Mouse (Mus musculus): ENCODE measurements at regions not wholly inside any gene's neighbourhood (a gene's known extent, or its start where the extent isn't known, plus 50 kb on each side); places are given as distances from the start of the nearest gene placed in this dataset.

GRCm38 (mm10) chr13:63701199-63702175 is 113.6 kb upstream of the Ercc6l2 start:
- 30% methylated on average over 9 of the region's 9 CpGs for WGBS
- Histone ChIP-seq H3K9ac (no peak overlapping the region), H3K27me3 (no peaks in the 10 kb centered on the region), H3K9me3 (replicated peaks) (no peaks in the 10 kb centered on the region), H3K4me2 (no peak overlapping the region), H3K4me3 (replicated peaks) (no peak overlapping the region), H3K36me3 (no peaks in the 10 kb centered on the region), H3K4me1 (peaks cover 10% of the 10 kb centered on the region), H3K27ac (peak overlapping the region; percentile 41; the same call in 1 of the 2 replicates)
- peak; percentile 49; the same call in 1 of the 2 replicates for ATAC-seq (replicated peaks; ENCODE audit: low FRiP score)

DNA sequence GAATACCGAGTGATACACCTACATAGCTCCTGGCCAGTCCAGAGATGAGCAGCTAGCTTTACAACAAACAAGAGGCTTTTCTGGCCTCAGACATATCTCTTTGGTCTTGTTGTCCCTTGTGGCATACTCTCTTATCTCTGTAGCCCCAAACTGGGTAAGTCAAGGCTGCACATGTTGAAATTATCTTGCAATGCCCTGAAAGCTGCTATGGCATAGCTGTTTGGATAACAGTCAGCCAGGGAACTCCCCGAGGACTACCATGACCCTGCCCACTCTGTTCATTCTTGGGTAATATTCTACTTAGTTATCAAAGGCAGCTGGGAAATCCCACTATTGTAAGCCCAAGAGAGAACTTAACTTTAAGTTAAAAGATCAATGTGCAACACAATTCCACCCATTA is 106.5 kb upstream of the Ercc6l2 start:
- no peaks in the 10 kb centered on the region for H3K27me3 ChIP-seq
- no peaks in the 10 kb centered on the region for H3K4me1 ChIP-seq
- H3K4me2 ChIP-seq, result no peak overlapping the region
- no peak for ATAC-seq (replicated peaks; ENCODE audit: low FRiP score)
- H3K27ac ChIP-seq, result no peak overlapping the region
- no peak overlapping the region for H3K9ac ChIP-seq
- H3K36me3 ChIP-seq, result no peaks in the 10 kb centered on the region
- peaks cover 6% of the 10 kb centered on the region for H3K9me3 ChIP-seq (replicated peaks)
- H3K4me3 ChIP-seq (replicated peaks), result no peak overlapping the region
- WGBS, result 83% methylated on average over 2 of the region's 2 CpGs

DNA sequence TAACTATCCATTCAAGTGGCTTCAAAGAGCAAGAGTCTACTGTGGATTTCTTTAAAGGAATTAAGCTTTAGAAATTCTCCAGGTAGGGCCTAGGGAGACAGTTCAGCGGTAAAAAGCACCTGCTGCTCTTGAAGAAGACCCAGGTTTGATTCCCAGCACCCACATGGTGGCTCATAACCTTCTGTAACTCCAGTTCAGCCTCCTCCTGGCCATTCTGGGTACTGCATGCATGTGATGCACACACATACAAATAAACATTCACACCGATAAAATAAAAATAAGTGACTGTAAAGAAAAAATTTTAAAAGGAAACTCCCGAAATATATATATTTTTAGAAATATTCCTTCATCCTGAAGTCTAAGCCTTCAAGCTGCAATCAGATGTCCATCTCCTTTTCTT is 101.9 kb upstream of the Ercc6l2 start:
- H3K27me3 ChIP-seq, result no peaks in the 10 kb centered on the region
- no peak for ATAC-seq (replicated peaks; ENCODE audit: low FRiP score)
- WGBS, result 87% methylated on average over 3 of the region's 3 CpGs
- H3K4me2 ChIP-seq, result no peak overlapping the region
- no peaks in the 10 kb centered on the region for H3K4me1 ChIP-seq
- peaks cover 6% of the 10 kb centered on the region for H3K9me3 ChIP-seq (replicated peaks)
- H3K4me3 ChIP-seq (replicated peaks), result no peak overlapping the region
- no peaks in the 10 kb centered on the region for H3K36me3 ChIP-seq
- no peak overlapping the region for H3K27ac ChIP-seq
- no peak overlapping the region for H3K9ac ChIP-seq

DNA sequence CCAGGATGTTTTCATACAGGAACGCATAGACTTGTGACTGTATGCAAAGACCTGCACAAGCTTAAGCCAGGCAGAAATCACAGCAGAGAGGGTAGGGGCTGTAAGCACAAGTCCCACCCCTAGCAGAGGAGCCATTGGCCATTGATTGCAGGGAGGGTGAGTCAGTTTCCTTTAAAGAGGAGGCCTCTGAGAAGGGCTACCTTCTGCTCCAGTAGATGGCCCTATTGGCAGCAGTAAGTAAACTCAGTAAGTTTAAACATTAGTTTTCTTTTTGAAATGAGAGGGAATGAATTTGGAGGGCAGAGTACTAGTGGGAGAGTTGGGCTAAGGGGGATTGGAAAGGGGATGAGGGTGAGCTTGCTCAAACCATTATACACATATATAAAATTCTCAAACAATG is 98.5 kb upstream of the Ercc6l2 start:
- H3K9ac ChIP-seq, result no peak overlapping the region
- no peak overlapping the region for H3K4me3 ChIP-seq (replicated peaks)
- H3K9me3 ChIP-seq (replicated peaks), result peaks cover 6% of the 10 kb centered on the region
- H3K36me3 ChIP-seq, result no peaks in the 10 kb centered on the region
- 85% methylated on average over 1 of the region's 1 CpGs for WGBS
- ATAC-seq (replicated peaks; ENCODE audit: low FRiP score), result no peak
- H3K27me3 ChIP-seq, result no peaks in the 10 kb centered on the region
- H3K4me1 ChIP-seq, result peaks cover 12% of the 10 kb centered on the region
- H3K4me2 ChIP-seq, result no peak overlapping the region
- H3K27ac ChIP-seq, result no peak overlapping the region

DNA sequence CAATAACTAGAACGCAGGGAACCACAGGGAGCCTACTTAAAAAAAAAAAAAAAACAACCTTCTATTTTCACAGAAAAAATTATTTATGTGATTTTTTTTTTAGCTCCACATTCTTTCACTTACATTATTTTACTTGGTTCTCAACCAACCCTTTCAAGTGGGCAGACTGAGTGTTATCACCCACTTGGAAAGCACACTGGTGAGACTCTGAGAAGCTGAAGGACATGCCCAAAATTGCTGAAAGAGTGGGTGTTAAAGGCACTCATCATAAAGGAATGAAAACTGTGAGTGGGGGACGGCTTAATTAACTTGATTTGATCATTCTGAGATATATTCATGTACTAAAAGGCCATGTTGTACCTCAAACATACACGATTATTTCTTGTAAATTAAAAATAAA is 97.8 kb upstream of the Ercc6l2 start:
- Histone ChIP-seq H3K4me2 (no peak overlapping the region), H3K9me3 (replicated peaks) (peaks cover 6% of the 10 kb centered on the region), H3K4me1 (peaks cover 12% of the 10 kb centered on the region), H3K27me3 (no peaks in the 10 kb centered on the region), H3K36me3 (no peaks in the 10 kb centered on the region), H3K27ac (no peak overlapping the region), H3K4me3 (replicated peaks) (no peak overlapping the region), H3K9ac (no peak overlapping the region)
- no peak for ATAC-seq (replicated peaks; ENCODE audit: low FRiP score)
- WGBS, result 78% methylated on average over 3 of the region's 3 CpGs

GRCm38 (mm10) chr13:63718782-63719181 is 96.3 kb upstream of the Ercc6l2 start:
- H3K36me3 ChIP-seq, result no peaks in the 10 kb centered on the region
- H3K27me3 ChIP-seq, result no peaks in the 10 kb centered on the region
- no peak overlapping the region for H3K4me3 ChIP-seq (replicated peaks)
- no peak overlapping the region for H3K4me2 ChIP-seq
- H3K9ac ChIP-seq, result no peak overlapping the region
- H3K27ac ChIP-seq, result peak overlapping the region; percentile 63; the same call in 1 of the 2 replicates
- WGBS, result 42% methylated on average over 2 of the region's 2 CpGs
- H3K9me3 ChIP-seq (replicated peaks), result no peaks in the 10 kb centered on the region
- ATAC-seq (replicated peaks; ENCODE audit: low FRiP score), result no peak
- H3K4me1 ChIP-seq, result peaks cover 12% of the 10 kb centered on the region

- H3K4me2 ChIP-seq, result no peak overlapping the region
Measured at GRCm38 (mm10) chr13:63719351-63720207, 95.5 kb upstream of the Ercc6l2 start.

DNA sequence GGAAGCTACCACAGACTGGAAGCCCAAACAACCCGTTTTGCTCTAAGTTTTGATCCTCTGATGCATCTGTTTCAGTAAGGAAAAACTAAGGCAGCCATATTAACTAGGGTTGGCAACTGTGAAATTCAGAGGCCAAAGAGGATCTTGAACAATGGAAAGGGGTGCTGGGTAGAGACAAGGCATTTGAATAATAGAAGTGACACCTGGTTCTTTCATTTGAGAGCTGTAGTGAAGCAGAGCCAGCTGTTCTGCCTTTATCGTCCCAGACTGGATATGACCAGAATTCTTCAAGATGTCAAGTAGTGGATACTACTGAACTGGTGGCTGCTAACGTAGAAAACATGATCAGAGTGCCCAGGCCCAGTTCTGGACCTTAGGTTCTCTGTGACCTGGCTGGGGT is 94.4 kb upstream of the Ercc6l2 start:
- ATAC-seq (replicated peaks; ENCODE audit: low FRiP score), result no peak
- H3K4me3 ChIP-seq (replicated peaks), result no peak overlapping the region
- no peaks in the 10 kb centered on the region for H3K27me3 ChIP-seq
- no peaks in the 10 kb centered on the region for H3K9me3 ChIP-seq (replicated peaks)
- no peak overlapping the region for H3K27ac ChIP-seq
- H3K4me2 ChIP-seq, result no peak overlapping the region
- no peak overlapping the region for H3K9ac ChIP-seq
- 80% methylated on average over 3 of the region's 3 CpGs for WGBS
- H3K36me3 ChIP-seq, result no peaks in the 10 kb centered on the region
- H3K4me1 ChIP-seq, result peaks cover 18% of the 10 kb centered on the region

More at GRCm38 (mm10) chr13:63719351-63720207, 95.5 kb upstream of the Ercc6l2 start:
- H3K36me3 ChIP-seq, result no peaks in the 10 kb centered on the region
- WGBS, result 18% methylated on average over 8 of the region's 8 CpGs
- peak; percentile 73; the same call in 1 of the 2 replicates for ATAC-seq (replicated peaks; ENCODE audit: low FRiP score)
- H3K27me3 ChIP-seq, result no peaks in the 10 kb centered on the region
- H3K27ac ChIP-seq, result peak overlapping the region; percentile 63
- no peak overlapping the region for H3K9ac ChIP-seq
- no peak overlapping the region for H3K4me3 ChIP-seq (replicated peaks)
- H3K4me1 ChIP-seq, result peaks cover 12% of the 10 kb centered on the region
- H3K9me3 ChIP-seq (replicated peaks), result no peaks in the 10 kb centered on the region

DNA sequence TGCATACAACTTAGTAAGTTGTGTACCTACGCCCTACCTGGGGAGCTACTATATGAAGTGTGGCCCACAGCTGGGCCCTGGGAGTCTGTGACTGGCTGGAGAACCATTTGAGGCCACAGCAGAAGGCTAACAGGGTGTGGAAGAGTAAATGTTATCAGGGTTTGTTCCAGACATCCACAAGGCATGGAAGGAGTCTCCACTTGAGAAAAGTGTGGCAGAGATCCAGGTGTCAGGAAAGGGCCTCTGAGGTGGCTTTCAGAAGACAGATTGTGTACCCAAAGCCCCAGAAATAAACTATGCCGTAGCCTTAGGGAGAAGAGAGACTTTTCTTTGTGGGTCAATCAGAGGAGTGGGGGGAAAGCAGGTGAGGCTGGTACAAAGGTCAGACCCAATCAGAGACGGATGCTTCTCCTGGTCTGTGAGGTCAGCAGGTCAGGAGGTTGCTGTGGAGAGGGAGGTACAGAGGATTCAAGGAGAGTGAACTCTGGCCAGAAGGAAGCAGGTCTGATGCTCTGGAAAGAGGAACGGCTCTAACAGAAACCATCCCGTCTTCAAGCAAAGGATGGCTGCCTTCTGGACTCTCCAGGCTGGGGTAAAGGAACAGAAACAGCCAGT is 93.9 kb upstream of the Ercc6l2 start:
- Histone ChIP-seq H3K9ac (no peak overlapping the region), H3K9me3 (replicated peaks) (no peaks in the 10 kb centered on the region), H3K27ac (no peak overlapping the region), H3K27me3 (no peaks in the 10 kb centered on the region), H3K4me3 (replicated peaks) (no peak overlapping the region), H3K36me3 (no peaks in the 10 kb centered on the region), H3K4me1 (peaks cover 23% of the 10 kb centered on the region), H3K4me2 (no peak overlapping the region)
- 81% methylated on average over 5 of the region's 5 CpGs for WGBS
- no peak for ATAC-seq (replicated peaks; ENCODE audit: low FRiP score)

GRCm38 (mm10) chr13:63724293-63724692 is 90.7 kb upstream of the Ercc6l2 start:
- no peak overlapping the region for H3K4me2 ChIP-seq
- H3K4me1 ChIP-seq, result peaks cover 27% of the 10 kb centered on the region
- WGBS, result 82% methylated on average over 2 of the region's 2 CpGs
- H3K27me3 ChIP-seq, result no peaks in the 10 kb centered on the region
- ATAC-seq (replicated peaks; ENCODE audit: low FRiP score), result no peak
- H3K4me3 ChIP-seq (replicated peaks), result no peak overlapping the region
- H3K9ac ChIP-seq, result no peak overlapping the region
- H3K36me3 ChIP-seq, result no peaks in the 10 kb centered on the region
- no peak overlapping the region for H3K27ac ChIP-seq
- no peaks in the 10 kb centered on the region for H3K9me3 ChIP-seq (replicated peaks)

- 63% methylated on average over 2 of the region's 2 CpGs for WGBS
- no peaks in the 10 kb centered on the region for H3K36me3 ChIP-seq
- no peak overlapping the region for H3K4me3 ChIP-seq (replicated peaks)
- ATAC-seq (replicated peaks; ENCODE audit: low FRiP score), result no peak; the same call in 1 of the 2 replicates
- H3K27ac ChIP-seq, result no peak overlapping the region
- peaks cover 24% of the 10 kb centered on the region for H3K4me1 ChIP-seq
- H3K4me2 ChIP-seq, result no peak overlapping the region
- no peaks in the 10 kb centered on the region for H3K27me3 ChIP-seq
- H3K9me3 ChIP-seq (replicated peaks), result no peaks in the 10 kb centered on the region
- no peak overlapping the region for H3K9ac ChIP-seq
Measured at GRCm38 (mm10) chr13:63724843-63725582, 90.0 kb upstream of the Ercc6l2 start.
